Mouse (Mus musculus) midbrain, postnatal 0 days (tissue): ENCODE measurements around the gene Slc37a4. TPM values are rescaled to one million over a fixed set of nuclear protein-coding genes. Genes with fewer than 3 reads are reported as not detected.

Experiments
- ATAC-seq: fragments of 200-750 bp; cut with Nextera tagmentation; 2 replicates; pipeline ENCODE4 v1.8.0; 2017; ENCODE audit warnings: moderate number of reproducible peaks, mild to moderate bottlenecking, moderate TSS enrichment, moderate library complexity; ENCODE audit not compliant: low FRiP score
- DNase-seq: peaks from one replicate; pipeline ENCODE4 v3.0.0-alpha.2; 2015; ENCODE audit warnings: low spot score
- H3K27ac ChIP-seq: fragments of 300-500 bp; sonication (generic); 2 replicates; pipeline ENCODE4 v1.5.1; 2014; ENCODE audit warnings: low read depth, mild to moderate bottlenecking, low read length, mixed read lengths
- H3K27me3 ChIP-seq: fragments of 300-500 bp; sonication (generic); 2 replicates; pipeline ENCODE4 v1.6.1; 2014; ENCODE audit warnings: low read length, control low read depth, mixed read lengths; ENCODE audit not compliant: insufficient read depth
- H3K36me3 ChIP-seq: fragments of 300-500 bp; sonication (generic); 2 replicates; pipeline ENCODE4 v1.6.1; 2014; ENCODE audit warnings: low read length, control low read depth, mixed read lengths; ENCODE audit not compliant: insufficient read depth
- H3K4me1 ChIP-seq: fragments of 300-500 bp; sonication (generic); 2 replicates; pipeline ENCODE4 v1.6.1; 2014; ENCODE audit warnings: mild to moderate bottlenecking, control low read depth, antibody characterized with exemption, low read length, mixed read lengths; ENCODE audit not compliant: insufficient read depth
- H3K4me2 ChIP-seq: fragments of 300-500 bp; sonication (generic); 2 replicates; pipeline ENCODE4 v1.6.1; 2014; ENCODE audit warnings: low read depth, mild to moderate bottlenecking, low read length, mixed read lengths; ENCODE audit not compliant: poor library complexity, severe bottlenecking
- H3K4me3 ChIP-seq: fragments of 300-500 bp; sonication (generic); 2 replicates; pipeline ENCODE4 v1.5.1; 2014; ENCODE audit warnings: low read depth, mild to moderate bottlenecking, low read length, moderate library complexity
- H3K9ac ChIP-seq: fragments of 300-500 bp; sonication (generic); replicated peaks from 2 replicates; pipeline ENCODE4 v1.6.1; 2014; ENCODE audit warnings: mild to moderate bottlenecking, low read length, moderate library complexity, mixed read lengths; ENCODE audit not compliant: poor library complexity, severe bottlenecking
- H3K9me3 ChIP-seq: fragments of 300-500 bp; sonication (generic); 2 replicates; pipeline ENCODE4 v1.6.1; 2016; ENCODE audit warnings: low read length, control low read depth
- CTCF ChIP-seq: IDR thresholded peaks from 2 replicates; pipeline ENCODE4 v1.5.1; 2016; ENCODE audit warnings: antibody characterized with exemption, mild to moderate bottlenecking
- WGBS: fragments of 180-500 bp; shearing (Covaris S2); extraction: QIAGEN DNeasy Blood & Tissue Kit; methylation state at CpG from one replicate; pipeline ENCODE4 v1.1.7; 2014; 5-methylcytosine and 5-hydroxymethylcytosine counted together
- polyA plus RNA-seq: library from polyadenylated mRNA; unstranded; fragments of >200 nt; fragmentation: Nextera tagmentation; extraction: Ambion mirVana; gene quantifications from 2 replicates; pipeline ENCODE4 v1.2.1, GENCODE M21; 2015
- total RNA-seq: library from RNA; depleted of rRNA; stranded (reverse); fragments of >200 nt; gene quantifications from 2 replicates; pipeline ENCODE4 v1.2.3, GENCODE M21; 2014

Slc37a4 gene
- total and polyA plus RNA-seq, 2 experiments from 2014 or later, result 35.9 to 99.6 TPM

GRCm38 (mm10) chr9:44410647-44411336, 14.1 kb downstream of the Slc37a4 start:
- no peaks in the 10 kb centered on the region for H3K4me1 ChIP-seq
- H3K9me3 ChIP-seq, result no peaks in the 10 kb centered on the region
- DNase-seq (no peak), ATAC-seq (no peak)
- H3K9ac ChIP-seq, result no peak overlapping the region
- TF ChIP-seq CTCF, result no peak
- H3K36me3 ChIP-seq, result peaks cover 32% of the 10 kb centered on the region
- H3K27ac ChIP-seq, result no peak overlapping the region
- H3K4me2 ChIP-seq, result no peak overlapping the region
- no peaks in the 10 kb centered on the region for H3K27me3 ChIP-seq
- 86% methylated on average over 2 of the region's 2 CpGs for WGBS
- H3K4me3 ChIP-seq, result no peak overlapping the region

GRCm38 (mm10) chr9:44411601-44412130, 15.0 kb downstream of the Slc37a4 start:
- WGBS, result 87% methylated on average over 1 of the region's 1 CpGs
- peaks cover 32% of the 10 kb centered on the region for H3K36me3 ChIP-seq
- H3K27me3 ChIP-seq, result no peaks in the 10 kb centered on the region

GRCm38 (mm10) chr9:44412306-44412705, 15.7 kb downstream of the Slc37a4 start:
- no peak for DNase-seq
- no peaks in the 10 kb centered on the region for H3K4me1 ChIP-seq
- no peak overlapping the region for H3K4me2 ChIP-seq
- 86% methylated on average over 4 of the region's 4 CpGs for WGBS
- no peak overlapping the region for H3K4me3 ChIP-seq
- H3K27me3 ChIP-seq, result no peaks in the 10 kb centered on the region
- H3K27ac ChIP-seq, result no peak overlapping the region
- no peak overlapping the region for H3K9ac ChIP-seq
- no peaks in the 10 kb centered on the region for H3K9me3 ChIP-seq
- no peak for TF ChIP-seq CTCF
- ATAC-seq, result no peak
- H3K36me3 ChIP-seq, result peaks cover 32% of the 10 kb centered on the region

More at GRCm38 (mm10) chr9:44411601-44412130, 15.0 kb downstream of the Slc37a4 start:
- Histone ChIP-seq H3K9me3 (no peaks in the 10 kb centered on the region), H3K4me3 (no peak overlapping the region), H3K4me2 (no peak overlapping the region), H3K4me1 (no peaks in the 10 kb centered on the region), H3K27ac (no peak overlapping the region), H3K9ac (no peak overlapping the region)
- no peak for DNase-seq
- TF ChIP-seq CTCF, result no peak
- no peak for ATAC-seq

DNA sequence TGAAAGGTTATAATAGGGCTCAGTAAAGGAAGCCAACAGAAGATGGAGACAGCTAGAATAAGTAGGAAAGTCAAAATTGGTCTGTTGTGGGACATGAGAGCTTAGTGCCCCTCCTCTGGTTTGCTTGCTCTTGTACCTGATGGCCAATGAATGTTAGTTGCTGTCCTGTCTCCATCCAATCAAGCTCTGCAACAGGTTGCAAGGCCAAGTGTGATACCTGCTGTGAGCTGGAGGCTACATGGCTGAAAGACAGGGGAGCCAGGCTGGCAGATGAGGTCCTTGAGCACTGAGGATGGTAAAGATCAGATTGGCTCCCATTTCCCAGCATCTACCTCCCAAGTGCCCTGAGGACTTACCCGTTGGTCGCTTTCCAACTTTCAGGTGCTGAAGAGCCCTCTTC, 16.1 kb downstream of the Slc37a4 start:
- H3K27ac ChIP-seq, result no peak overlapping the region
- TF ChIP-seq CTCF, result no peak
- no peaks in the 10 kb centered on the region for H3K4me1 ChIP-seq
- H3K27me3 ChIP-seq, result no peaks in the 10 kb centered on the region
- 83% methylated on average over 2 of the region's 2 CpGs for WGBS
- H3K9ac ChIP-seq, result no peak overlapping the region
- ATAC-seq, result no peak
- no peak for DNase-seq
- peaks cover 32% of the 10 kb centered on the region for H3K36me3 ChIP-seq
- no peaks in the 10 kb centered on the region for H3K9me3 ChIP-seq
- no peak overlapping the region for H3K4me2 ChIP-seq
- H3K4me3 ChIP-seq, result no peak overlapping the region

DNA sequence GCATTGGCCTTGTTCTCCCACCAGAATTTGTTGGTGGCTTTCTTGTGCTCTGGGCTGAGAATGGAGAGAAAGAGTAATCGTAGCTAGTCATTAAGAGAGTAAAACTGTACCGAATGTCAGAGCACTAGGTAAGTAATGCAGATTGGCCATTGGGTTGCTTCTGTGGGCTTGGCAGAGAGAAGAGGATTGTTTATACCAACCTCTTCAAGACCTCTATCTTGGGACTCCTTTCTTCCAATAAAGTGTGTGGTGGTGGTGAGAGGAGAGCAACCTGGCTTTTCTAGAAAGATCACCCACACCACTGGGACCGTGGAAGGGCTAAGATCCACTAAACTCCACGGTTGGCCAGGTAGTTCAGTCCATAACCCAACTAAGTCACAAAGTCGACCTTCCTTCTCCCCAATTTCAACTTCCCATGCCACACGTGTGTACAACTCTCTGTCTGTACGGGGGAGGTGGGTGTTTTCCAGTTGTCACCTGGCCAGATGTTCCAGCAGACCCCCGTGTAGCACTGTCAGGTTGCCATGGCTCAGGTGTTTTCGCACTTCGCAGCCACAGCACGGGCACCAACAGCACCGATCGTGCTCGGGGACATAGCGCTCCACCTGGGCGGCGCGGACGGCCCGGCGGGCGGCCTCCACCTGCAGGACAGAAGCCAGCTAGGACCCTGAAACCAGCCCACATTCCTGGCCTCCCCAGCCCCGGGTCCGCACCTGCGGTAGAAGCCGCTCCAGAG, 20.7 kb downstream of the Slc37a4 start:
- Histone ChIP-seq H3K9me3 (no peaks in the 10 kb centered on the region), H3K4me1 (no peaks in the 10 kb centered on the region), H3K9ac (peak overlapping the region; percentile 74), H3K4me2 (peak overlapping the region; percentile 97), H3K4me3 (peak overlapping the region; percentile 76), H3K36me3 (peaks cover 11% of the 10 kb centered on the region), H3K27me3 (no peaks in the 10 kb centered on the region), H3K27ac (0 out of 2 replicates have a peak overlapping the region, but pooled peaks have one; percentile 70)
- 9% methylated on average over 24 of the region's 26 CpGs for WGBS
- no peak for DNase-seq
- no peak for TF ChIP-seq CTCF
- ATAC-seq, result peak; percentile 54; the same call in 1 of the 2 replicates
